Mouse (Mus musculus) midbrain, embryonic 13.5 days (tissue): ENCODE results near the gene Blnk. TPM values are rescaled to one million over a fixed set of nuclear protein-coding genes. Genes with fewer than 3 reads are reported as not detected.

ENCODE experiments used
- ATAC-seq: fragments of 200-750 bp; cut with Nextera tagmentation; 2 replicates; pipeline ENCODE4 v1.8.0; 2017; ENCODE audit warnings: mild to moderate bottlenecking, moderate TSS enrichment, moderate library complexity
- H3K27ac ChIP-seq: fragments of 300-500 bp; sonication (generic); 2 replicates; pipeline ENCODE4 v1.5.1; 2015; ENCODE audit warnings: inconsistent platforms, mild to moderate bottlenecking, moderate library complexity
- H3K27me3 ChIP-seq: fragments of 300-500 bp; sonication (generic); 2 replicates; pipeline ENCODE4 v1.6.1; 2015; ENCODE audit warnings: mild to moderate bottlenecking, inconsistent platforms
- H3K36me3 ChIP-seq: fragments of 300-500 bp; sonication (generic); 2 replicates; pipeline ENCODE4 v1.6.1; 2015; ENCODE audit warnings: mild to moderate bottlenecking, inconsistent platforms
- H3K4me1 ChIP-seq: fragments of 300-500 bp; sonication (generic); replicated peaks from 2 replicates; pipeline ENCODE4 v1.6.1; 2015; ENCODE audit warnings: inconsistent platforms
- H3K4me2 ChIP-seq: fragments of 300-500 bp; sonication (generic); replicated peaks from 2 replicates; pipeline ENCODE4 v1.6.1; 2015; ENCODE audit warnings: moderate library complexity, mild to moderate bottlenecking, inconsistent platforms
- H3K4me3 ChIP-seq: fragments of 300-500 bp; sonication (generic); replicated peaks from 2 replicates; pipeline ENCODE4 v1.5.1; 2015; ENCODE audit warnings: mild to moderate bottlenecking, inconsistent platforms
- H3K9ac ChIP-seq: fragments of 300-500 bp; sonication (generic); replicated peaks from 2 replicates; pipeline ENCODE4 v1.6.1; 2015; ENCODE audit warnings: mild to moderate bottlenecking, inconsistent platforms
- H3K9me3 ChIP-seq: fragments of 300-500 bp; sonication (generic); 2 replicates; pipeline ENCODE4 v1.6.1; 2016; ENCODE audit warnings: mild to moderate bottlenecking, inconsistent platforms
- WGBS: fragments of 180-500 bp; shearing (Covaris S2); methylation state at CpG from one replicate; pipeline ENCODE4 v1.1.7; 2015; 5-methylcytosine and 5-hydroxymethylcytosine counted together
- polyA plus RNA-seq: library from polyadenylated mRNA; unstranded; fragments of >200 nt; fragmentation: Nextera tagmentation; extraction: Ambion mirVana; gene quantifications from 2 replicates; pipeline ENCODE4 v1.2.1, GENCODE M21; 2015

Gene Blnk
- polyA plus RNA-seq, result 0.31 and 0.32 TPM in 2 replicates

DNA sequence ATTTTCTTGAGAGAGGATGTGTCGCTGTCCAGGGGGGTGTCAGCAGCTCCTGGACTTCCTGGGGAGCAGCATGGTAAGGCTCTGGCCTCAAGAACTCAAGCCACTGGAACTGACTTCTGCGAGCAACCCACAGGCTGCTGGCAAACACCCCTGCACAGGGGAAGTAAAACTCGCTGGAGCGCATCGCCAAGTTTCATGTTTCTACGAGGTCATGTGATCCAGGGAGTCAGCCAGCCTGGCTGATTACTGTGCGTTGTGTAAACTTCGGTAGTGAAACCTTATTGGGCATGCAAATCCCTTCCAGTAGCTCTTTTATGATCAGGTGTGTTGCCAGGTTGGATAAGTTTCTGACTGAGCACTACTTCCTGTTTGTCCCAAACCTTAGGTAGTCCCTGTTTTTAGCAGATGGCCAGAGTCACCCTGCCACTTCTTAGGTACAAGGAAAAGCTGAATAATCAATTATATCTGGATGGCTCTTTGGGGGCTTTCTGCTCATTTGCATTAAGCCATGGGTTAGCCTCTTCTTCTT, at the start of gene Blnk:
TSS of gene Blnk (minus strand) at position 479 of the 529 bp plus-strand sequence.
- no peak within 1 kb of the TSS for H3K9ac ChIP-seq
- no peaks in the 10 kb centered on the region for H3K36me3 ChIP-seq
- H3K4me1 ChIP-seq, result no peaks in the 10 kb centered on the region
- no peaks in the 10 kb centered on the region for H3K9me3 ChIP-seq
- no peak within 1 kb of the TSS for H3K4me3 ChIP-seq
- 60% methylated on average over 8 of the region's 8 CpGs for WGBS
- no peak within 1 kb of the TSS for H3K4me2 ChIP-seq
- no peak within 1 kb of the TSS for H3K27ac ChIP-seq
- no peaks in the 10 kb centered on the region for H3K27me3 ChIP-seq
- ATAC-seq, result no peak

DNA sequence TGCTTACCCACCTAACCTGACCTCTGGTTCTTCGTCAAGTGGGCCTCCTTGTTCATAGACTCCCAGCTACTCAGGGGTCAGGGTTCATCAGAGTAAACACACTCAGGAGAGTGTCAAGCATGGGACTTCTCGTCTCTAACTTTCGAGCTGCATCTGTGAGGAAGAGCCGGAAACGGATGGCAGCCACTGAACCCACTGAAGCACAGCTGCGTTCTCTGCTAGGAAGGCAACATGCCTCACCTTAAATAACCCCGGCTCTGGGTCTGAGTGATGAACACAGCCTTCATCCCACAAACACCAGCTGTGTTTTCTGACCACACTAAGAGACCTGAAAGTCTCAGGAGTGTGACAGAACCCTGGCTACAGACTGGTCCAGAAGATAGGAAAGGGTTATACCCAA, 44.8 kb upstream of the Blnk start:
- Histone ChIP-seq H3K4me2 (no peak overlapping the region), H3K4me1 (no peaks in the 10 kb centered on the region), H3K4me3 (no peak overlapping the region), H3K9ac (no peak overlapping the region), H3K9me3 (no peaks in the 10 kb centered on the region), H3K27ac (no peak overlapping the region), H3K36me3 (no peaks in the 10 kb centered on the region), H3K27me3 (no peaks in the 10 kb centered on the region)
- no peak for ATAC-seq
- 91% methylated on average over 7 of the region's 7 CpGs for WGBS

DNA sequence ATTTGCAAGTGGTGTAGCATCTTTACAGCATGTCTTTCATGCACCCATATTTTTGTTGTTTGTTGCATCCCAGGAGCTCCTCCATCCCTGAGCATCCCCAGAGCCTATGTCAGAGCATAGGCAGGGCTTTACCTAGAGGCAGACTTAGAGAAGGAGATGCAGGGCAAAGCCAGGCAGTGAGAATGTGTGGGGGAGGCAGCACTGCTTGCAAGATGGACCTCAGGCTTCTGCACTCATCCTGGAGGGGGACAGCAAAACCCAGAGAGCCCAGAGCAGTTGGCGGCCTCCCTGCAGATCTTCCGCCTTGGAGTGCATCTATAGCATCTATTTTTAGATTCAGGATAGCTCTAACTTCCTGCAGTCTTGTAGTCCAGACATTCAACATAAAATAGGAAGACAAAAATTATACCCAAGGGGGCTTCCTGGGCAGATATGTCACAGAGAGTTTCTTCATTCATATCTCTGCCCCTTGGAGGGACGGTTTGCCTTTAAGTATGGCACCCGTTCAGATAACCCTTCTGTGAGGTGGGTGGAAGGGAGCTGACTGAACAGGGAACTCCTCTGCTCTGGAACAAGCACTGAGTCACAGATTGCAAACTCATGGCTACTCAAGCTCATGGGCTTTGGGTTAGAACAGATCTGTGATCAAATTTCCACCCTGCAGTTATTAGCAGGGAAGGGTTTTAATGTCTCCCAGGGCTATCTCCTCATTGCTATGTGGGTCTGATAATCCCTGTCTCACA, 41.6 kb upstream of the Blnk start:
- Histone ChIP-seq H3K36me3 (no peaks in the 10 kb centered on the region), H3K4me3 (no peak overlapping the region), H3K27me3 (no peaks in the 10 kb centered on the region), H3K9ac (no peak overlapping the region), H3K4me1 (no peaks in the 10 kb centered on the region), H3K27ac (no peak overlapping the region), H3K4me2 (no peak overlapping the region), H3K9me3 (no peaks in the 10 kb centered on the region)
- ATAC-seq, result no peak
- WGBS, result 86% methylated on average over 4 of the region's 4 CpGs

DNA sequence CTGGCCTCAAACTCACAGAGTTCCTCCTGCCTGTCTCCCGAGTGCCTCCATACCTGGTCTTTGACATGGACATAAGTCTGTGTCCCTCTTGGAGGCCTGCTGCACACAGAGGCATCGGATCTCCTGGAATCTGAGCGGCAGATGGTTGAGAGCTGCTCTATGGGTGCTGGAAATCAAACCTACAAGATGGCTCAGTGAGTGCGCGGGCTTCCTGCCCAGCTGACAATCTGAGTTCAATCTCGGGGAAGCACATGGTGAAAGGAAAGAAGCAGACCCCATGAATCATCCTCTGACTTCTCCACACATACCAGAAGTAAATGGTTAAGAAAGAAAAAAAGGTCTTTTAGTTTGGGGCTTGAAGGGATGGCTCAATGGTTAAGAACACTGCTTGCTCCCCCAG, 37.5 kb upstream of the Blnk start:
- Histone ChIP-seq H3K4me2 (no peak overlapping the region), H3K27me3 (no peaks in the 10 kb centered on the region), H3K9me3 (no peaks in the 10 kb centered on the region), H3K36me3 (no peaks in the 10 kb centered on the region), H3K9ac (no peak overlapping the region), H3K27ac (no peak overlapping the region), H3K4me3 (no peak overlapping the region), H3K4me1 (0 out of 2 replicates have a peak, but pooled peaks cover 3% of the 10 kb centered on the region)
- WGBS, result 92% methylated on average over 6 of the region's 6 CpGs
- no peak for ATAC-seq

DNA sequence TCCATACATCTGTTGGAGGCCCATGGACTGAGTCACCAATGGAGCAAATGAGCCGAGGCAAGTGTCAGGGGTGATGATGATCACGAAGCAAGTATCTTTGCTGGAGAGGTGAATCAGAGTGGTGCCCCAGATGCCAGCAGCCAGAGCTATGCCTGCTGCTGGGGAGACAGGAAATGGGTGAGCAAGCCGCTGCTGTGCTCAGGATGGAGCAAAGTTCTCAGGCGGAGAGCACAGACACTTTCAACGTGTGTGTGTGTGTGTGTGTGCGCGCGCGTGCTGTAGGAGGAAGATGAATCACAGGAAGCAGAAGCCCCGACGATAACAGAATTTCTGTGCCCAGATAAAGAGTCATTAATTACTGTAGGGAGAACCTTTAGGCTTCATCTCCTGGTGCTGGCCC, 36.7 kb upstream of the Blnk start:
- H3K27ac ChIP-seq, result no peak overlapping the region
- no peak overlapping the region for H3K4me2 ChIP-seq
- ATAC-seq, result no peak
- no peak overlapping the region for H3K9ac ChIP-seq
- 89% methylated on average over 11 of the region's 11 CpGs for WGBS
- 0 out of 2 replicates have a peak, but pooled peaks cover 3% of the 10 kb centered on the region for H3K4me1 ChIP-seq
- H3K9me3 ChIP-seq, result no peaks in the 10 kb centered on the region
- H3K27me3 ChIP-seq, result no peaks in the 10 kb centered on the region
- H3K36me3 ChIP-seq, result no peaks in the 10 kb centered on the region
- no peak overlapping the region for H3K4me3 ChIP-seq

DNA sequence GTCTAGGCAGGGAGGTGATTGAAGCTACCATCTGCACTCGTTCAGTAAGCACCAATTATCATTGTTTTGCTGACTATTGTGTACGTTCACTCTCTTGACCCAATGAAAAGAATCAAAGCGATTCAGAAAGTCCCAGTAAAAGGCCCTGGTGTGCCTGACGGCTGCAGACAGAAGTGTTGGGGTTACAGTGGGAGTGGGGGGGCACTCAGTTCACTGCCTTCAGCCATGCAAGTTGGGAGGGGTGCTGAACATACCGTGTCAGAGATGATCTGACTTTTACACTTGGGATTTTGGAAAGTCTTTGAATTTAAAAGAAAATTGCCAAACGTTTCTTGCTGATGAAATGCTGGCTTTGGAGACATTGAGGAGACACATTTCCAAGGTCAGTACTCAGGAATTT, 35.8 kb upstream of the Blnk start:
- no peak for ATAC-seq
- Histone ChIP-seq H3K9ac (no peak overlapping the region), H3K9me3 (no peaks in the 10 kb centered on the region), H3K27ac (no peak overlapping the region), H3K4me3 (no peak overlapping the region), H3K27me3 (no peaks in the 10 kb centered on the region), H3K36me3 (no peaks in the 10 kb centered on the region), H3K4me2 (no peak overlapping the region), H3K4me1 (0 out of 2 replicates have a peak, but pooled peaks cover 3% of the 10 kb centered on the region)
- WGBS, result 44% methylated on average over 6 of the region's 6 CpGs

DNA sequence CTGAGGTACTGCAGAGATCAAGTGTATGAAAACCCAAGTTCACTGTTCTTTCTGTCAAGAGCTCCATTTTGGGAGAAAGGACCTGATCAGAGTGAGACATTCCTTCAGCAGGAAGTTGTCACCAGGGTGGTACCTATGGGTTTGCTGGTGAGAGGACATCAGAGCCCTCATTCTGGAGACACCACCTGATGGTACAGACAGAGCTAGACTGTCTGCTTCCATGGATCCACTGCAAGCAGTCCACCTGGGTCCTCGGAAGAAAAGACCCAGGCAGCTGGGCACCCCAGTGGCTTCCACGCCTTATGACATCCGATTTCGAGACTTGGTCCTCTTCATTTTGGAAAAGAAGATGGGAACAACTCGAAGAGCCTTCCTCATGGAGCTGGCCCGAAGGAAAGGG, 34.9 kb upstream of the Blnk start, which contains the start of gene Dntt:
TSS of gene Dntt (plus strand) at position 57 of the 400 bp plus-strand sequence.
- 89% methylated on average over 6 of the region's 6 CpGs for WGBS

DNA sequence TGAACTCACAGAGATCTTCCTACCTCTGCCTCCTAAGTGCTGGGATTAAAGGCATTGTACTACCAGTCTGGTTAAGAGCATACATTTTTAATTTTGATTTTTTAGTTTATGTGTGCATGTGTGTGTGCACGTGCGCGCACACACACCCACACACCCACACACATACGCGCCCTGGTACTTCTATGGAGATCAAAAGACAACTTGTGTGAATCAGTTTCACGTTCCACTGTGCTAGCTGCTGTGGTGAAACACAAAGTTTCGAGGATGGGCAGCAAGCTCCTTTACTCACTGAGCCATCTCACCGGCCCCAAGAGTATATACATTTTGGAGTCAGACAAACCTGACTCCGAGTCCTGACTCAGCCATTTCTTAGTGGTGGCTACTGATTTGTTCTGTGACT, 33.3 kb upstream of the Blnk start:
- Histone ChIP-seq H3K4me2 (no peak overlapping the region), H3K4me1 (0 out of 2 replicates have a peak, but pooled peaks cover 3% of the 10 kb centered on the region), H3K27ac (no peak overlapping the region), H3K9ac (no peak overlapping the region), H3K9me3 (no peaks in the 10 kb centered on the region), H3K36me3 (no peaks in the 10 kb centered on the region), H3K4me3 (no peak overlapping the region), H3K27me3 (no peaks in the 10 kb centered on the region)
- ATAC-seq, result no peak
- 94% methylated on average over 9 of the region's 9 CpGs for WGBS

More for the DNA sequence above, 34.9 kb upstream of the Blnk start, which contains the start of gene Dntt:
- H3K4me3 ChIP-seq, result no peak within 1 kb of the TSS
- H3K27ac ChIP-seq, result no peak within 1 kb of the TSS
- H3K4me1 ChIP-seq, result 0 out of 2 replicates have a peak, but pooled peaks cover 3% of the 10 kb centered on the region
- no peak for ATAC-seq
- H3K9me3 ChIP-seq, result no peaks in the 10 kb centered on the region
- no peaks in the 10 kb centered on the region for H3K36me3 ChIP-seq
- no peak within 1 kb of the TSS for H3K4me2 ChIP-seq
- H3K9ac ChIP-seq, result no peak within 1 kb of the TSS
- H3K27me3 ChIP-seq, result no peaks in the 10 kb centered on the region

DNA sequence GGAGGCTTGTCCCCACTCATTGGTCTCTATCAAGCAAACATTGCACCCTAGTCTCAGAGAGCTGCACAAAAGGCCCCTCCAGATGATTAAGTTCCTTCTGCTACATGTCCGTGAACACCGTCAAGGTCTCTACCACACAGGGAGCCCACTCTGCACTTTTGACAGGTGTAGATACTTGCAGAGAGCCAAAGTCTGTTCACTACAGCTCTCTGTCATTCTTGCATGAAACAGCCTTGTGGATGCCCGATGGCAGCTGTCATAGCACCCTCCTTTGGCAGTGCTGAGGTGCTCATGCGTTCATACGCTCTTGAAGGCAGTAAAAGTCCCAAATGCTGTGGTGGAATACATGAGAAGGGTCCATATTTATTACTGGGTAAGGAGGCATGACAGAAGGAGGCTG, 32.7 kb upstream of the Blnk start:
- H3K27me3 ChIP-seq, result no peaks in the 10 kb centered on the region
- no peaks in the 10 kb centered on the region for H3K9me3 ChIP-seq
- H3K4me1 ChIP-seq, result 0 out of 2 replicates have a peak, but pooled peaks cover 3% of the 10 kb centered on the region
- no peak overlapping the region for H3K27ac ChIP-seq
- H3K36me3 ChIP-seq, result no peaks in the 10 kb centered on the region
- H3K9ac ChIP-seq, result no peak overlapping the region
- no peak for ATAC-seq
- no peak overlapping the region for H3K4me3 ChIP-seq
- 91% methylated on average over 5 of the region's 5 CpGs for WGBS
- no peak overlapping the region for H3K4me2 ChIP-seq

DNA sequence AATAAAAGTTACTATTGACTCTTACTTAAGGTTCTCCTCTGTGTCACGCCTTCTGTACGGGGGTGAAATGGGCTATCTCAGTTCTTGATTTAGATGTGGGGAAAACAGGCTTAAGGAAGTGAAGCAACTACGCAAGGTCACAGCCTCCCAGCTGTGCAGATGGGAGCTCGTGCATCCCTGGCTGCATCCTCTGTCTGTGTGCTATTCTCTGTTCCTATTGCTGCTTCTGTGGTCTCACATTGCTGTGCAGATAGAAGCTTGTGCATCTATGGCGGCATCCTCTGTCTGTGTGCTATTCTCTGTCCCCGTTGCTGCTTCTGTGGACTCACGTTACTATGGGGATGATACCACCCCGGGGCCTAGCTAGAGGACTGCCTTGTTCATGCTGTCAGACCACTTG, 32.2 kb upstream of the Blnk start:
- Histone ChIP-seq H3K4me3 (no peak overlapping the region), H3K27ac (no peak overlapping the region), H3K36me3 (no peaks in the 10 kb centered on the region), H3K27me3 (no peaks in the 10 kb centered on the region), H3K4me2 (no peak overlapping the region), H3K4me1 (0 out of 2 replicates have a peak, but pooled peaks cover 3% of the 10 kb centered on the region), H3K9me3 (no peaks in the 10 kb centered on the region), H3K9ac (no peak overlapping the region)
- 91% methylated on average over 8 of the region's 8 CpGs for WGBS
- ATAC-seq, result no peak

DNA sequence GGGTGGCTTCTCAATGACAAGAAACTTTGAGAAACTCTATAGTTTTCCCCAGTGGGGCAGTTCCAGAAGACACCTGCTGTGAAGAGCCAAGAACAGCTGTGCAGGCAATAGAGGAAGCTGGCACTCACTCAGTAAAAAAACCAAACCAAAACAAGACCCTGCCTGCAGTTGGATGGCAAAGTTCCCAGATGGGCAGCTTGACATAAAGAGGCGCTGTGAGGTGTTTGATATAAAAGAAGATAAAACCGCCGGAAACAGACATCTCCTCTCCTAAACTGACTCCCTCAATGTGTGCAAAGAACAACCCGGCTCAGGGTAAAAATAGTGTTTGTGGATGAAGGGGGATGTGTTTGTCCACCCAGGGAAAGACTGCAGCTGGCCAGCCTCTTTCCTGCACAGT, 27.9 kb upstream of the Blnk start:
- no peak overlapping the region for H3K27ac ChIP-seq
- H3K4me2 ChIP-seq, result no peak overlapping the region
- H3K9ac ChIP-seq, result no peak overlapping the region
- H3K4me3 ChIP-seq, result no peak overlapping the region
- H3K36me3 ChIP-seq, result no peaks in the 10 kb centered on the region
- H3K4me1 ChIP-seq, result no peaks in the 10 kb centered on the region
- ATAC-seq, result no peak
- H3K27me3 ChIP-seq, result 0 out of 2 replicates have a peak, but pooled peaks cover 3% of the 10 kb centered on the region
- no peaks in the 10 kb centered on the region for H3K9me3 ChIP-seq
- 85% methylated on average over 4 of the region's 4 CpGs for WGBS

DNA sequence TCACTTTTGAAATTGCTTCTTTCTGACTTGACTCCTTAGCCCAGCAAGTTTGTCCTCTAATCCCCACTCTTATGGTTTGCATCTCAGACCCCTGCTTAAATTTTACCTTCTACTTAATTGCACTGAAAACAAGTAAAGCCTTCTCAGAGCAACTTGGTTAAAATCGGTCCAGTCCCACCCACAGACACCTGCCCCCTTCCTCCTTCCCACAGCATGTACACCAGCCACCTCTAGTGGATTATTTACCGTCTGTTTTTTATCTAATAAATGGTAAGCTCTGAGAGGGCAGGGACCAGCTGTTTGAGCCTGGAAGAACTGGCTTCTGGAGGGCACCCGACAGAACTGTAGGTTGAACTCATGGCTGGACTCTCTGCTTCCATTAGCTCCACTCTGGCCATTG, 26.2 kb upstream of the Blnk start:
- Histone ChIP-seq H3K36me3 (no peaks in the 10 kb centered on the region), H3K4me2 (no peak overlapping the region), H3K27me3 (0 out of 2 replicates have a peak, but pooled peaks cover 5% of the 10 kb centered on the region), H3K9me3 (no peaks in the 10 kb centered on the region), H3K4me3 (no peak overlapping the region), H3K9ac (no peak overlapping the region), H3K4me1 (peaks cover 3% of the 10 kb centered on the region; the same call in 1 of the 2 replicates), H3K27ac (no peak overlapping the region)
- WGBS, result 82% methylated on average over 3 of the region's 3 CpGs
- ATAC-seq, result no peak
